Mouse (Mus musculus): ENCODE data around the gene Olfr402.
"Not testable (repeated sequence)": the region's sequence is repeated elsewhere in the genome, so short reads cannot be mapped to it uniquely, and the experiment has no call there.

Olfr402 gene

DNA sequence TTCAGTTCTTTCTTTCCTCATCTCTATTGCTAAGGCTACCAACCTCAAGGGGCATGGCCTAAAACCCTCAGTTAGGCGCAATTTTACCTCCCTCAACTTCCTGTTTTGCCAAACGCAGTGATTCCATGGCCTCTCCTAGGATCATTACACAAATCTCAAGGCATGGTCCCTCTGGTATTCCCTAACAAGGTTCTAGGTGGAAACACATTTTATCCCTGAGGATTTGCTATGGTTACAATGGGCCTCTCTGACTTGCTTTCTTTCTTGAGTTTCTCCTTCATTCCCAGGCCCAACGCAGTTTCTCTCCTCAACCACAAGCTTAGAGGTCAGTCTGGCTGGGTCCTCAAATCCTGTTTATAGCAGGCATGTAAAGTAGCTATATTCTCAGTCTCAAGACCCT, at the start of gene Olfr402:
TSS of gene Olfr402 (plus strand) at position 301 of the 400 bp plus-strand sequence.
- CTCF ChIA-PET, result no interaction called here
- POLR2A ChIA-PET, result no interaction called here

DNA sequence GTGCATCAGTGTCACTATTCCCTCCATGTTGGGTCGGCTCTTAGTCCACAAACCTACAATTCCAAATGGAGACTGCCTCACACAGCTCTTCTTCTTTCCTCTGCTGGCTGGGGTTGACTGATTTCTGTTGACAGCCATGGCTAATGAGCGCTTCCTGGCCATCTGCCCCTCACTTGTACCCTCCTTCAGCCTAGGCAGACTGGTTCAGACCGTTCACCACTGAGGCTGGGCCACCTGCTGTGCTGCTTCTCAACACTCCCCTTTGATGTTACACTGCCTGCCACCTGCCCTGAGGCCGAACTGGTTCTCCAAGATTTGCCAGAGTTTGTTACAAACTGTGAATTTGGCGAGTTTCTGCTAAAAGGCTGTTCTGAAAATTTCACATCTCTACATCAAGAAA, 48.3 kb upstream of the Olfr402 start:
- POLR2A ChIA-PET, result no interaction called here
- CTCF ChIA-PET, result no interaction called here

- ChIA-PET POLR2A (no interaction called here), CTCF (interaction anchor here in 1 of 4 experiments (0.6 kb wide), 1 partner anchor 682 kb away, joined by 3 read pairs; no protein-coding TSS in a partner anchor)
Measured at GRCm38 (mm10) chr11:74113412-74113811, 39.9 kb upstream of the Olfr402 start, which contains the start of gene Olfr401. Gene Olfr401, plus strand, starts transcription at chr11:74113712.

GRCm38 (mm10) chr11:74140001-74140400, 13.3 kb upstream of the Olfr402 start:
- CTCF ChIA-PET, POLR2A ChIA-PET: not testable (repeated sequence)

DNA sequence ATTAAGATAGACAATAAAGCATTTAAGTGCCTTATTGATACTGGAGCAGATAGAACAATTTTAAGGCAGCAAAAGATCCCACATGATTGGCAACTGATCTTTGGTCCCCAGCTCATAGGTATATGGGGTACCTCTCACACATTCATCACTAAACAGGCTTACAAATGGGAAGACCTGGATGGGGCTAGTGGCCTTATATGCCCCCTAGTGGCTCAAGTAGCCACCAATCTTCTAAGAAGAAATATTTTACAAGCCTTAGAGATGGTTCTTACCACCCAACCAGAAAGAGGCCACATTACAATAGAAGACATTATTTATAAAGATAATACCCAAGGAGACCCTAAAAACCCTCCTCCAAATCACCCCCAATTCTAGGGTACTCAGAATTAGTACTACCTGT, 7.5 kb upstream of the Olfr402 start:
- CTCF ChIA-PET, result no interaction called here
- POLR2A ChIA-PET, result no interaction called here

DNA sequence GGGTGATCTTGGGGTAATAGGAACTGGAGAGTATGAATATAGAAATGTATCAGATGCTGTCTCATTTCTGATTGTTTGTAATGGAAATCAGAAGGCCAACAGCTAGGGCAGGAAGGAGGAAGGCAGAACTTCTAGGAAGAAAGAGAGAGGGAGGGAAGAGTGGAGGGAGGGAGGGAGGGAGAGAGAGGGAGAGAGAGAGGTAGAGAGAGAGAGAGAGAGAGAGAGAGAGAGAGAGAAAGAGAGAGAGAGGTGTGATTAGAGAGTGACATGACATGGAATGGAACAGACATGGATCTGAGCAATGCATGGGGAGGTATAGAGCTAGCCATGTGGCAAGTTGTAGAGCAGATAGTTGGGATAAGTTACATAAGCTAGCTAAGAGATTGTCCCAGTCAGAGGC, 15.4 kb downstream of the Olfr402 start:
- POLR2A ChIA-PET, result no interaction called here
- CTCF ChIA-PET, result no interaction called here

- ChIA-PET CTCF (no interaction called here), POLR2A (no interaction called here)
Measured at GRCm38 (mm10) chr11:74183168-74183567, 29.8 kb downstream of the Olfr402 start.

DNA sequence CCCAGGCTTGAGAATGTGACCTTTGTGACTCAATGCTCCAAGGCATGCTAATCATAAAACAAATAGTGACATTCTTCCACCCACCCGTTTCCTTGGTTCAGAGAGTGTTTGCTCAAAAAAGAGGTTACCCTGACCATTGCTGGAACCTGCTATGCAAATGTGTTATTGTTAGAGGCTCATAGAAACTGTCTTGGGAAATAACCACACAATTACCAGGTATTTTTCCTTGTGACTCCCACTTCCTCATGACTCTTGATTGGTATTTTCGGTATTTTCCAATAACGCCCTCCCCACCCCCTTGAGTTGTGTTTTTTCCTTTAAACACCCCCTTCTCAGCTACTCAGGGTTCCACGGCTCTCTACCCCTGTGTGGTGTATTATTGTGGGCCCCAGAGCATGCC, 30.4 kb downstream of the Olfr402 start:
- CTCF ChIA-PET, result no interaction called here
- POLR2A ChIA-PET, result no interaction called here

- ChIA-PET POLR2A (no interaction called here), CTCF (no interaction called here)
Measured at GRCm38 (mm10) chr11:74185949-74186348, 32.6 kb downstream of the Olfr402 start, which contains the start of gene Olfr403. Gene Olfr403, plus strand, starts transcription at chr11:74186249.

Measured in embryonic stem cell, embryonic (primary cell).